Mouse (Mus musculus): ENCODE results near the gene Grhpr. TPM values are rescaled to one million over a fixed set of nuclear protein-coding genes. Genes with fewer than 3 reads are reported as not detected.
"Not testable (repeated sequence)": the region's sequence is repeated elsewhere in the genome, so short reads cannot be mapped to it uniquely, and the experiment has no call there.

Grhpr gene
- polyA plus RNA-seq (2016; fragmentation: Nextera tagmentation; extraction: Ambion mirVana): 65.4 and 73.4 TPM in 2 replicates

DNA sequence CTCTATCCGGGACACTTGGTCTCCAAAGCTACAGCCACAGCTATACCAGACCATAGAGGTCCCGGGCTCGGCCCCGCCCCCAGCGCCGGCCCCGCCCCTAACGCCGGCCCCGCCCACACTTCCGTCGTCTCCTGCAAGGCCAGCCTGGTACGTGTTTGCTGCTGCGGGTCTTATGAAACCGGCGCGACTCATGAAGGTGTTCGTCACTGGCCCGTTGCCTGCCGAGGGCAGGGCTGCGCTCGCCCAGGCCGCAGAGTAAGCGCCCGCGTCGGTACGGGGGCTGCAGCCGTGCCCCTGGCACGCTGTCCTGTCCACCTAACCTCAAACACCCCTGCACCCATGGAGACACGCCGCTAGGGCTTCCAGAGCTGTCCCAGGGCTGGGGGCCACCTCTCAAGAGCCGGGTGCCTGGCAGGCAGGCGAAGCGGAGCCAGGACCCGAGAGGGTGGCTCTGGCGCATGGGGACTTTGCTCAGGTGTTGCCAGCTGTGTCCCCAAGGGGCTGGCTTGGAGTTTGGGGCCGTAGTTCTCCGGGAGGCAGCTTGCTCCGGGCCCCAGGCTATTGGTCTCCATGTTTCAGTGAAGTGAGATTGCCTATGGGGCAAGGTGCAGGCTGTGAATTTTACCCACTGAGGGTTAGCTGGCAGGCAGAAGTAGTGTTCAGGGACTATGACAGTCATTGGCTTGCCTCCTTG lies at the start of gene Grhpr:
Grhpr (plus strand) TSS at position 116 of the 694 bp plus-strand sequence.
- H3K27ac ChIP-seq: peak within 1 kb of the TSS; percentile 96
- DNase-seq (ENCODE audit: extremely low spot score, low spot score): peak; percentile 91
- WGBS: 2% methylated on average over 40 of the region's 40 CpGs
- H3K9me3 ChIP-seq: no peaks in the 10 kb centered on the region
- peak within 1 kb of the TSS; percentile 87 for H3K4me3 ChIP-seq
- H3K36me3 ChIP-seq (replicated peaks): peaks cover 30% of the 10 kb centered on the region
- H3K27me3 ChIP-seq (ENCODE audit: poor library complexity, severe bottlenecking): no peaks in the 10 kb centered on the region
- H3K4me1 ChIP-seq: peaks cover 35% of the 10 kb centered on the region

DNA sequence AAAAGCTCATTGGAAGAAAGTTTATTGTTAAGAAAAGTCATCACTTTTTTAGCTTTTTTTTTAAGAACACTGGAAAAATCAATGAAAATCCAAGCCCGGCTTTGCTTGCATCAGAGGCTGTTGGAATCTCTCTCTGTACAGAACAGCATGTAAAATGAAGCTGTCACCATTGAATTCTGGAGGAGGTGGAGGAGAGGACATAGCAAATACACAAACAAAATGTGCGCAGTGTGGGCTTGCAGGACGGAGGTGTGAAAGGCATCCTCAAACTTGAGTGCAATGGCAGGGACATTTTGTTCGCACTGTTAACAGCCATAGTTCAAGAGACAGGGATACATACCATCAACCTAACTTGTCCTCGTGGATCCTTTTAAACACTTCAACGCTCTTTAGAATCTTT lies 49.5 kb upstream of the Grhpr start:
- Histone ChIP-seq H3K27ac (no peak overlapping the region), H3K36me3 (replicated peaks) (peaks cover 51% of the 10 kb centered on the region), H3K4me3 (no peak overlapping the region), H3K4me1 (no peaks in the 10 kb centered on the region), H3K27me3 (ENCODE audit: poor library complexity, severe bottlenecking) (no peaks in the 10 kb centered on the region), H3K9me3 (no peaks in the 10 kb centered on the region)
- no peak for DNase-seq (ENCODE audit: extremely low spot score, low spot score)
- 95% methylated on average over 6 of the region's 6 CpGs for WGBS

DNA sequence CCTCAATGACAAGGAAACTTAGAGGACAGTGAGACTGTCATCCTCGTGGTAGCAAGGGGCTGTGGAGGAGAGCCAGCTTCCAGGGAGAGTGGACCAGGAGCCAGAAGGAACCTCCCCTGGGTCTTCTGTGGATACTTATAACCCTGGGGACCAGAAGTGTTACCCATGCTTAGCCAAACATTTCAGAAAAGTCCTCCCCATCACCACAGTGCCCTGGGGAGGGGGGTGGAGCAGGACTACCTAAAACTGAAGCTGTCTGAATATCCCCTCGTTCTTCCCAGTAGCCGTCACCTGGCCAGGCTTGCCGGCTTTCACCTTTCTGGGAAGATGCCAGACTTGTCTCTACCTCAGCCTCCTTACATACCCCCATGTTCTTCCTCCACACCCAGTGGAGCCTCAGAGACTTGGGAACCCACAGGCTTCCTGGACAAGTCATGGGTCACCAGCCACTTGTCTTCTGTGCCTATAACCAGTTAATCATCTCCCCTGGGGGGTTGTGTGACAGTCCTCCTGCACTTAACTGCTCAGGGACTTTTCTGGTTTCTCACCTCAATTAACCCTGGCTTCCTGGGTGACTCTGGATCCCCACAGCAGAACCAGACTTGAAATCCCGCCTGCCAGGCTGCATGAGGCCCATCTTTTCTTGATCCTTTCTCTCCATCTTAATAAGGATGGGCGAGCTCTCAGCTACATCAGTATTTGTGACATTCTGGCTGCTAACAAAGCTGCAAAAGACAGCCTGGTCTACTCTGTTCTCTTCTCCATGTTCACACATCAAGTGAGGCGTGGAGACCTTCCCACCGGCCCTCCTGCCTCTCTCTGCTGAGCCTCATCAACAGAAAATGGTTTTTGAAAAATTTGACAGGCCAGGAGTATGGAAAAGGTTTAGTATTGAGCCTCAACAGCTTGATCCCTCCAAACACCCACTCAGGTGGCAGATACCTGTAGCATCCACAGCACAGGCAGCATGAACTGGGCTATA lies 42.5 kb upstream of the Grhpr start:
- H3K4me1 ChIP-seq: 0 out of 2 replicates have a peak, but pooled peaks cover 7% of the 10 kb centered on the region
- H3K27ac ChIP-seq: no peak overlapping the region
- peaks cover 3% of the 10 kb centered on the region for H3K36me3 ChIP-seq (replicated peaks)
- no peaks in the 10 kb centered on the region for H3K9me3 ChIP-seq
- WGBS: 78% methylated on average over 8 of the region's 8 CpGs
- no peak overlapping the region for H3K4me3 ChIP-seq
- no peak for DNase-seq (ENCODE audit: extremely low spot score, low spot score)
- no peaks in the 10 kb centered on the region for H3K27me3 ChIP-seq (ENCODE audit: poor library complexity, severe bottlenecking)

DNA sequence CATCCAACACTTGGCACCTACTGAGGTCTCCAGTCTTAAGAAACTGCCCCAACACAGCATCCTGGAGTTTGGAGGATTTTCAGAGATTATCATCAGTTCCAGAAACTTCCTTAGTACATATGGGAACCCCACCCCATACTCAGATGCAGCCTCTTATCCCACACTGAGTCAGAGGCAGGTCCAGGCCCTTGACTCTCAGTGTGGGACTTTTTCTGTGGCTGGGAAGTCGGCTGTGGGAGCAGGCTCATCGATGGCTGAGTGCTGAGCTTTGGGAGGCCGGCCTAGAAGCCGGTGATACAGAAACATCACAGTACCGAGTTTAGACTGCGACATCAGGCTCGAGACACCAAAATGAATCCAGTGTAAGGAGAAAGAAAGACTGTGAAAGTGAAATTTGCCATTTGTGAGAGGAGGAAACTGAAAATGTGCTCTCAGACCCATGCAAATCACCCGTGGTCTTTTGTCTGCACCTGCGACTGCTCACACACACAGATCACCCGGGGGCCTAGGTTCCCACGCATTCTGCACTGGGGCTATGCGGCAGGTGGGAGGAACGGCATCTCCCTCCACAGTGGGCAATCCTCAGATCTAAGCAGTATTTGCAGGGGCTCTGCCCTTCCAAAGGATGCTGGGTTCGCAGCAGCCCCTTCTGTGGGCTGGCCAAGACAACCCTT lies 41.5 kb upstream of the Grhpr start:
- 91% methylated on average over 14 of the region's 14 CpGs for WGBS
- no peak overlapping the region for H3K27ac ChIP-seq
- H3K27me3 ChIP-seq (ENCODE audit: poor library complexity, severe bottlenecking): no peaks in the 10 kb centered on the region
- H3K36me3 ChIP-seq (replicated peaks): no peaks in the 10 kb centered on the region
- H3K4me3 ChIP-seq: no peak overlapping the region
- 0 out of 2 replicates have a peak, but pooled peaks cover 7% of the 10 kb centered on the region for H3K4me1 ChIP-seq
- H3K9me3 ChIP-seq: no peaks in the 10 kb centered on the region
- DNase-seq (ENCODE audit: extremely low spot score, low spot score): no peak

DNA sequence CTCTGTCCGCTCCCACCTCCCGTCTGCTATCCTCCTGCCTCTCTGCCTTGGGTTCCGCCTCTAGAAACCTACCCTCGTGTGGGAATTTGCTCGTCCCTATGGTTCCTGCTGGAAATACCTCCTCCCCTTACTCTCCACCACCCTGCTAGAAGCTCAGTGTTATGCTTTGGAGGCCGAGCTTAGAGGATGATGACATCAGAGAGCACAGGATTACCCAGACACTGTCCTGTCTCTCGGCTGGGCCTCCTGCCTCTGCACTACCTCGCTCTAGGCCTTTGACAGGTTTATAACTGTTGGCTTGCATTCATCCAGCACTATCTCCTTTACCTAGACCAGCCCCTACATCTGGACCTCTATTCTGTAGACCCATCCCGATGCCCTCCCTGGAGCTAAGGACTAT lies 40.9 kb upstream of the Grhpr start:
- Histone ChIP-seq H3K4me1 (0 out of 2 replicates have a peak, but pooled peaks cover 7% of the 10 kb centered on the region), H3K36me3 (replicated peaks) (no peaks in the 10 kb centered on the region), H3K27ac (no peak overlapping the region), H3K9me3 (no peaks in the 10 kb centered on the region), H3K27me3 (ENCODE audit: poor library complexity, severe bottlenecking) (no peaks in the 10 kb centered on the region), H3K4me3 (no peak overlapping the region)
- DNase-seq (ENCODE audit: extremely low spot score, low spot score): no peak
- 81% methylated on average over 9 of the region's 9 CpGs for WGBS

DNA sequence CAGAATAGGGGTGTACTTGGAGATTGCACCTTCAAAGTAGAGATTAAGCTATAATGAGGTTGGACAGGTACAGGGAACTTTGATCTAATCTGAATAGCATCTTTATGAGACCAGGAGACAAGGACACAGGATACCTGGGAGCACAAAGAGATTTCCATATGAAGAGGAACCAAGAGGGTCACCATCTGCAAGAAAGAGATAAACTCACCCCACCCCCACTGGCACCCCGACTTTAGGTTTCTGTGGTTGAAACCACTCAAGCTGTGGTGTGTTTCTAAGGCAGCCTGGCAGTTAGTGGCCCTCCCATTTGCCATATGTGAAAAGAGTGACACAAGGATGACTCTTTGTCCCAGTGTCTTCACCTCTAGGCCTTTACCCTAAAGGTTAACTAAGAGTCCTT lies 39.0 kb upstream of the Grhpr start:
- Histone ChIP-seq H3K4me3 (no peak overlapping the region), H3K27ac (no peak overlapping the region), H3K27me3 (ENCODE audit: poor library complexity, severe bottlenecking) (no peaks in the 10 kb centered on the region), H3K9me3 (no peaks in the 10 kb centered on the region), H3K36me3 (replicated peaks) (no peaks in the 10 kb centered on the region), H3K4me1 (0 out of 2 replicates have a peak, but pooled peaks cover 7% of the 10 kb centered on the region)
- 91% methylated on average over 1 of the region's 1 CpGs for WGBS
- no peak for DNase-seq (ENCODE audit: extremely low spot score, low spot score)

DNA sequence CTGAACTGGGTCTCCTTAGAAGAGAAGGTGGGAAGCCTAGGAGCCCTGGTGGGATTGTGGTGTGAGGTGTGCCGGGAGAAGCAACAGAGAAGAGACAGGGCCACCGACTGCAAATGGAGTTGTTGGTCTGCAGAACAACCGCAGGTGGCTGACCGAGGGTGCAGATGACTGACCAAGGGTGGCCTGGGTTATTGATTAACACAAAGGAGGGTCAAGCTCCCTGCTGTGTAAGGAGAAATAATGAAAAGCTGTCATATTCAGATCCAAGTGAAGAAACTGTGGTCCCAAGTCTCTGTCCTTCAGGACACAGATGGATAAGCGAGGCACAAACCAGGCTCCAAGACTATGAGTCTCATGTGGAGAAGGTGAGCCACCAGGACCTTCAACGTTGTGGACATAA lies 37.7 kb upstream of the Grhpr start:
- Histone ChIP-seq H3K4me3 (no peak overlapping the region), H3K4me1 (0 out of 2 replicates have a peak, but pooled peaks cover 7% of the 10 kb centered on the region), H3K27ac (no peak overlapping the region), H3K9me3 (no peaks in the 10 kb centered on the region), H3K36me3 (replicated peaks) (no peaks in the 10 kb centered on the region), H3K27me3 (ENCODE audit: poor library complexity, severe bottlenecking) (no peaks in the 10 kb centered on the region)
- DNase-seq (ENCODE audit: extremely low spot score, low spot score): no peak
- 90% methylated on average over 6 of the region's 6 CpGs for WGBS

DNA sequence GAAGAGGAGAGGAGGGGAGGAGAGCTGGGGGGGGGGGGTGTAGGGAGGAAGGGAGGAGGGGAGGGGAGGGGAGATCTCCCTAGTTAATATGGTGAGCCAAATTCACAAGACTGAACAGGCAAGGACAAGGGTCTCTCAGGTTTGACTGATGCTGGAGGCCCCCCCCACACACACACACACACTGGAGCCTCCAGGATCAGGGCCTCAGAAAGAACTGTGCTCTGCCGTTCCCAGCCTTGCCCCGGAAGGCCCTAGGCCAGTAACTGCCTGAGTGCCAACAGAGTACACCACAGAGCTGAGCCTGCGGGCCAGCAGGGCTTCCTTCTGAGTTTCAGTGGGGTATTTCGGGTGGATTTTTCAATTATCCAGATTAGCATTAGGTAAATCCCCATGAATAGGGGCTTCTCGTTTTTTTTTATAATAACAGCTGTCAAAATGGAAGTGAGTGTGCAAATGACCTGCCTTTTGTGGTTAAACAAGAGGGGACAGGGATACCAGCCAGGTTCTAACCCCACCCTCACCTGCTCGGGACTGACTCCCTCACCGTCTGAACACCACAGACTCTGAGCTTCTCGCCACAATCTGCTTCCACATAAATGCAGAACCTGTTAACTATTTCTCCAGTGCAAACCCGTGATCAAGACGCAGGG lies 36.6 kb upstream of the Grhpr start:
- no peak for DNase-seq (ENCODE audit: extremely low spot score, low spot score)
- no peak overlapping the region for H3K27ac ChIP-seq
- WGBS: 88% methylated on average over 10 of the region's 10 CpGs

DNA sequence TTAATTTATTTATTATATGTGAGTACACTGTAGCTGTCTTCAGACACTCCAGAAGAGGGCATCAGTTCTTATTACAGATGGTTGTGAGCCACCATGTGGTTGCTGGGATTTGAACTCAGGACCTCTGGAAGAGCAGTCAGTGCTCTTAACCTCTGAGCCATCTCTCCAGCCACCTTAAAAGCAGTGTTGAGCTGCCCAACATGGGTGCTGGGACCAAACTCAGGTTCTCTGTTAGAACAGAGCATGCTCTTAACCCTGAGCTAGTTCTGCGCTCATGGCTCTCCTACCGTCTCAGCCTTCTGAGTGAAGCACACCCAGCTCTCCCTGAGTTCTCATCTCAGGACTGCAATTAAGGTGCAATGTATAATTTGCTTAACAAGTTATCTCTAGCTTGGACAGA lies 35.1 kb upstream of the Grhpr start:
- H3K4me3 ChIP-seq; H3K36me3 ChIP-seq (replicated peaks); DNase-seq (ENCODE audit: extremely low spot score, low spot score); H3K9me3 ChIP-seq; H3K27me3 ChIP-seq (ENCODE audit: poor library complexity, severe bottlenecking); H3K27ac ChIP-seq; H3K4me1 ChIP-seq: not testable (repeated sequence)
- WGBS: 98% methylated on average over 2 of the region's 2 CpGs

More for the DNA sequence above, 36.6 kb upstream of the Grhpr start:
- Histone ChIP-seq H3K9me3 (no peaks in the 10 kb centered on the region), H3K36me3 (replicated peaks) (no peaks in the 10 kb centered on the region), H3K4me1 (0 out of 2 replicates have a peak, but pooled peaks cover 7% of the 10 kb centered on the region), H3K4me3 (no peak overlapping the region), H3K27me3 (ENCODE audit: poor library complexity, severe bottlenecking) (no peaks in the 10 kb centered on the region)

DNA sequence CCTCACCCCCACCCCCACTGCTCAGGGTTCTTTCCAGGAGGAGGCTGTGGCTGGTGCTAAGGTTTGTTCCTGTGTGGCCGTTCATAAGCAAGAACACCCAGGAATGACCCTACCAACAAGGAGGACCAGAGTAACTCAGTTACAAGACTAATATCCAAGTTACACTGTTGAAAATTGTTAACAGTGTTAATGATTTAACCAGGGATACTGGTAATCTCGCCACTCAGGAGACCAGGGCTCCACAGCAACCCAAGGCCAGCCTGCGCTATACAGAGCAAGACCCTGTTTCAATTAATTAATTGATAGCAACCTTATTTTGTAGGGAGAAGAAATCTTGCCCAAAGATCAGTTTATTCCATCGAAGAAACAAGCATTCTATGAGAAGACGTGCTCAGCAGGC lies 33.7 kb upstream of the Grhpr start:
- no peaks in the 10 kb centered on the region for H3K36me3 ChIP-seq (replicated peaks)
- no peaks in the 10 kb centered on the region for H3K4me1 ChIP-seq
- no peaks in the 10 kb centered on the region for H3K27me3 ChIP-seq (ENCODE audit: poor library complexity, severe bottlenecking)
- no peaks in the 10 kb centered on the region for H3K9me3 ChIP-seq
- WGBS: 91% methylated on average over 5 of the region's 5 CpGs
- DNase-seq (ENCODE audit: extremely low spot score, low spot score): no peak
- H3K4me3 ChIP-seq: no peak overlapping the region
- H3K27ac ChIP-seq: no peak overlapping the region

DNA sequence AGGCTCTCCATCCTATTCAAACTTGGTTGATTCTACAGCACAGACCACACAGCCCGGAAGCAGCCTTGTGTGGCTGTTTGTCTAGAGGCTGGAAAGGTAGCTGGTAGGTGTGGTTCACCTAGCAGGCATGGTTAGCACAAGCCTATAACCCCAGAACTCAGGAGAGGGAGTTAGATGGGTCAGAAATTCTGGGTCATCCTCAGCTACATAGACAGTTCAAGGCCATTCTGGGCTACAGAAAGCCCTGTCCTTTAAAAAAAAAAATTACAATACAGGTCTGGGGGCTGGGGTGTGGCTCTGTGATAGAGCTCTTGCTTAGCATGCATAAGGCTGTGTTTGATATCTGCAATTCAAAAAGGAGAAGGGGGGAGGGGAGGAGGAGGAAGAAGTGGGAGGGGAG lies 32.9 kb upstream of the Grhpr start:
- 90% methylated on average over 1 of the region's 1 CpGs for WGBS
- H3K27me3 ChIP-seq (ENCODE audit: poor library complexity, severe bottlenecking): no peaks in the 10 kb centered on the region
- no peaks in the 10 kb centered on the region for H3K36me3 ChIP-seq (replicated peaks)
- H3K27ac ChIP-seq: no peak overlapping the region
- no peak overlapping the region for H3K4me3 ChIP-seq
- no peaks in the 10 kb centered on the region for H3K9me3 ChIP-seq
- peaks cover 6% of the 10 kb centered on the region; the same call in 1 of the 2 replicates for H3K4me1 ChIP-seq
- DNase-seq (ENCODE audit: extremely low spot score, low spot score): no peak

DNA sequence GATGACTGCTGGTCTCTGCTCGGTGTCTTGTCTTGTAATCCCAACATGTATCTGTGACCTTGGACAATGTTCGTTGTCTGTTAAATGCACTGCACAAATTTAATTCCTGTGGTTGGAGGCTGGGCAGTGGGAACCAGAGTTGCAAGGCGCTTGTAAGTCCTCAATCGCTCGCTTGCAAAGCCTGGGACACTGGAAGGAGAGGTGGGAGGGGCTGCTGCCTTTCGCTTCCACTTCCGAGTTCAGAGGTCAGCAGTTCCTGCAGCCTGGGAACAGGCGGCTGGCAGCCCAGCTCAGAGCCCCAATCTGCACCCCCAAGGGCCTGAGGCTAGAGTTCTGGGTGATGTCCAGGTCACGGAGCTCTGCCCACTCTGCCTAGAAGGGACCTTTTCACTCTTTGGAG lies 28.2 kb upstream of the Grhpr start:
- H3K4me1 ChIP-seq: peaks cover 8% of the 10 kb centered on the region; the same call in 1 of the 2 replicates
- WGBS: 77% methylated on average over 9 of the region's 9 CpGs
- H3K36me3 ChIP-seq (replicated peaks): no peaks in the 10 kb centered on the region
- 0 out of 2 replicates have a peak overlapping the region, but pooled peaks have one; percentile 8 for H3K27ac ChIP-seq
- H3K27me3 ChIP-seq (ENCODE audit: poor library complexity, severe bottlenecking): no peaks in the 10 kb centered on the region
- no peaks in the 10 kb centered on the region for H3K9me3 ChIP-seq
- DNase-seq (ENCODE audit: extremely low spot score, low spot score): no peak
- no peak overlapping the region for H3K4me3 ChIP-seq

All from forebrain, embryonic 10.5 days (tissue).